Mouse (Mus musculus): ENCODE measurements around the gene Nfix. TPM values are rescaled to one million over a fixed set of nuclear protein-coding genes. Genes with fewer than 3 reads are reported as not detected.

Gene Nfix
- total RNA-seq, 1 experiment: 0.89 TPM

- Histone ChIP-seq H3K27ac (ENCODE audit: insufficient read depth, low read depth, low read length, poor library complexity, severe bottlenecking) (no peak overlapping the region), H3K4me1 (ENCODE audit: control insufficient read depth in 2 of 2, insufficient read depth in 2 of 2, low read length in 2 of 2, poor library complexity in 1 of 2) (peaks cover 2 to 10% of the 10 kb centered on the region in 2 experiments; a peak in 3 of 4 replicates), H3K9me3 (ENCODE audit: control insufficient read depth, insufficient read depth, low read depth, low read length) (no peaks in the 10 kb centered on the region), H3K36me3 (ENCODE audit: control insufficient read depth, insufficient read depth, low read length, poor library complexity, severe bottlenecking) (no peaks in the 10 kb centered on the region), H3K9ac (ENCODE audit: insufficient read depth, low read depth, low read length, poor library complexity, severe bottlenecking) (no peak overlapping the region), H3K4me3 (ENCODE audit: insufficient read depth in 1 of 2, low read depth in 1 of 2, low read length in 2 of 2, poor library complexity in 1 of 2, severe bottlenecking in 1 of 2) (no peak overlapping the region)
- TF ChIP-seq MAFK (IDR thresholded peaks at IDR 0.05; ENCODE audit: insufficient read depth, low read depth, low read length) (no peak), ZNF384 (IDR thresholded peaks at IDR 0.05; ENCODE audit: low read depth, low read length) (no peak), ZC3H11A (IDR thresholded peaks at IDR 0.05; ENCODE audit: borderline replicate concordance, low read depth, low read length) (no peak), HCFC1 (IDR thresholded peaks at IDR 0.05; ENCODE audit: borderline replicate concordance, insufficient read depth, low read length) (no peak), CHD2 (IDR thresholded peaks at IDR 0.05; ENCODE audit: low read depth, low read length) (no peak)
- in situ Hi-C loops (cut with MboI; ENCODE audit: low sequenced_read_pairs in 2 of 2, unreplicated experiment in 2 of 2): loop anchor here in 1 of 2 experiments (10.0 kb wide), 1 partner anchor 75 kb away; the partner anchor contains the start of gene Lyl1
- DNase-seq (ENCODE audit: low read depth, low spot score): no peak
Measured at GRCm38 (mm10) chr8:84779519-84780224, 20.5 kb downstream of the Nfix start.

- Histone ChIP-seq H3K36me3 (ENCODE audit: control insufficient read depth, insufficient read depth, low read length, poor library complexity, severe bottlenecking) (no peaks in the 10 kb centered on the region), H3K4me3 (ENCODE audit: insufficient read depth in 1 of 2, low read depth in 1 of 2, low read length in 2 of 2, poor library complexity in 1 of 2, severe bottlenecking in 1 of 2) (no peak overlapping the region), H3K27ac (ENCODE audit: insufficient read depth, low read depth, low read length, poor library complexity, severe bottlenecking) (no peak overlapping the region), H3K4me1 (ENCODE audit: control insufficient read depth in 2 of 2, insufficient read depth in 2 of 2, low read length in 2 of 2, poor library complexity in 1 of 2) (peaks cover 2 to 8% of the 10 kb centered on the region in 2 experiments), H3K9me3 (ENCODE audit: control insufficient read depth, insufficient read depth, low read depth, low read length) (no peaks in the 10 kb centered on the region), H3K9ac (ENCODE audit: insufficient read depth, low read depth, low read length, poor library complexity, severe bottlenecking) (no peak overlapping the region)
- no peak for DNase-seq (ENCODE audit: low read depth, low spot score)
- peak; percentile 59; the same call in 1 of the 2 replicates for TF ChIP-seq ZNF384 (IDR thresholded peaks at IDR 0.05; ENCODE audit: low read depth, low read length)
- TF ChIP-seq MAFK (IDR thresholded peaks at IDR 0.05; ENCODE audit: insufficient read depth, low read depth, low read length): no peak
- in situ Hi-C loops (cut with MboI; ENCODE audit: low sequenced_read_pairs in 2 of 2, unreplicated experiment in 2 of 2): loop anchor here in 1 of 2 experiments (10.0 kb wide), 1 partner anchor 74 kb away; the partner anchor contains the start of gene Lyl1
Measured at GRCm38 (mm10) chr8:84778638-84779380, 21.3 kb downstream of the Nfix start.

- Histone ChIP-seq H3K4me1 (ENCODE audit: control insufficient read depth in 2 of 2, insufficient read depth in 2 of 2, low read length in 2 of 2, poor library complexity in 1 of 2) (peaks cover 2 to 8% of the 10 kb centered on the region in 2 experiments), H3K4me3 (ENCODE audit: insufficient read depth in 1 of 2, low read depth in 1 of 2, low read length in 2 of 2, poor library complexity in 1 of 2, severe bottlenecking in 1 of 2) (no peak overlapping the region), H3K9me3 (ENCODE audit: control insufficient read depth, insufficient read depth, low read depth, low read length) (no peaks in the 10 kb centered on the region), H3K9ac (ENCODE audit: insufficient read depth, low read depth, low read length, poor library complexity, severe bottlenecking) (no peak overlapping the region), H3K27ac (ENCODE audit: insufficient read depth, low read depth, low read length, poor library complexity, severe bottlenecking) (no peak overlapping the region), H3K36me3 (ENCODE audit: control insufficient read depth, insufficient read depth, low read length, poor library complexity, severe bottlenecking) (no peaks in the 10 kb centered on the region)
- in situ Hi-C loops (cut with MboI; ENCODE audit: low sequenced_read_pairs in 2 of 2, unreplicated experiment in 2 of 2): loop anchor here in 1 of 2 experiments (10.0 kb wide), 1 partner anchor 73 kb away; the partner anchor contains the start of gene Lyl1
- no peak for DNase-seq (ENCODE audit: low read depth, low spot score)
- TF ChIP-seq HCFC1 (IDR thresholded peaks at IDR 0.05; ENCODE audit: borderline replicate concordance, insufficient read depth, low read length): no peak
- no peak for TF ChIP-seq ZC3H11A (IDR thresholded peaks at IDR 0.05; ENCODE audit: borderline replicate concordance, low read depth, low read length)
- TF ChIP-seq CHD2 (IDR thresholded peaks at IDR 0.05; ENCODE audit: low read depth, low read length): no peak
- TF ChIP-seq MAFK (IDR thresholded peaks at IDR 0.05; ENCODE audit: insufficient read depth, low read depth, low read length): no peak
- TF ChIP-seq ZNF384 (IDR thresholded peaks at IDR 0.05; ENCODE audit: low read depth, low read length): no peak
Measured at GRCm38 (mm10) chr8:84777899-84778637, 22.1 kb downstream of the Nfix start.

GRCm38 (mm10) chr8:84776569-84776968 lies 23.6 kb downstream of the Nfix start:
- in situ Hi-C loops (cut with MboI; ENCODE audit: low sequenced_read_pairs in 2 of 2, unreplicated experiment in 2 of 2): loop anchor here in 1 of 2 experiments (10.0 kb wide), 1 partner anchor 72 kb away; the partner anchor contains the start of gene Lyl1
- no peak overlapping the region for H3K27ac ChIP-seq (ENCODE audit: insufficient read depth, low read depth, low read length, poor library complexity, severe bottlenecking)
- TF ChIP-seq HCFC1 (IDR thresholded peaks at IDR 0.05; ENCODE audit: borderline replicate concordance, insufficient read depth, low read length) (no peak), ZC3H11A (IDR thresholded peaks at IDR 0.05; ENCODE audit: borderline replicate concordance, low read depth, low read length) (no peak), MAFK (IDR thresholded peaks at IDR 0.05; ENCODE audit: insufficient read depth, low read depth, low read length) (no peak), ZNF384 (IDR thresholded peaks at IDR 0.05; ENCODE audit: low read depth, low read length) (no peak), CHD2 (IDR thresholded peaks at IDR 0.05; ENCODE audit: low read depth, low read length) (no peak)
- H3K9ac ChIP-seq (ENCODE audit: insufficient read depth, low read depth, low read length, poor library complexity, severe bottlenecking): no peak overlapping the region
- H3K36me3 ChIP-seq (ENCODE audit: control insufficient read depth, insufficient read depth, low read length, poor library complexity, severe bottlenecking): no peaks in the 10 kb centered on the region
- no peak overlapping the region for H3K4me3 ChIP-seq (ENCODE audit: insufficient read depth in 1 of 2, low read depth in 1 of 2, low read length in 2 of 2, poor library complexity in 1 of 2, severe bottlenecking in 1 of 2)
- no peaks in the 10 kb centered on the region for H3K9me3 ChIP-seq (ENCODE audit: control insufficient read depth, insufficient read depth, low read depth, low read length)
- H3K4me1 ChIP-seq (ENCODE audit: control insufficient read depth in 2 of 2, insufficient read depth in 2 of 2, low read length in 2 of 2, poor library complexity in 1 of 2): peaks cover 2 to 10% of the 10 kb centered on the region in 2 experiments
- DNase-seq (ENCODE audit: low read depth, low spot score): no peak

Measured in ES-E14 (cell line).